Comparison of ENCODE assay signal across 13 mouse cellular contexts in the genomic region with DNA sequence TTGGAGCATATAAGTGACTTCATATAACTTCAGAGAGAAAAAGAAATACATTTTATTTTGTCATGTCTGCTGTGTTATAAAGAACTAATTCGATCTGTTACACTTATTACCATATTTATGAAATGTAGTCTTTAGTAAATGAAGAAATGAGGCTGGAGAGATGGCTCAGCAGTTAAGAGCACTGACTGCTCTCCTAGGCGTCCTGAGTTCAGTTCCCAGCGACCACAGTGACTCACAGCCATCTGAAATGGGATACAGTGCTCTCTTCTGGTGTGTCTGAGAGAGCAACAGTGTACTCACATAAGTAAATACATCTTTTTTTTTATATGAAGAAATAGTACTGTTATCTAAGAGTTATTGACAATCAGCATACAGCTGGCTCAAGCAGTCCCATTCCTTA. TPM values are rescaled to one million over a fixed set of nuclear protein-coding genes. Genes with fewer than 3 reads are reported as not detected.
DNase-seq lines count a peak whose midpoint lies in the region; ATAC-seq and TF ChIP-seq lines count a peak whose summit lies in the region.
"Had no signal": no experiment of that assay in that cellular context is flagged by ENCODE, and none has a peak within 500 bp of the region (broad histone marks: within the 10 kb centered on the region; RNA-seq: fewer than 3 reads in every experiment).

No protein-coding gene starts in this region.

- 76% methylated on average over 3 of the region's 3 CpGs for WGBS in heart, embryonic 12.5 days
- WGBS in liver, embryonic 13.5 days (ENCODE audit: insufficient replicate concordance) = 62% methylated on average over 3 of the region's 3 CpGs
- WGBS in liver, embryonic 14.5 days (ENCODE audit: insufficient replicate concordance) = 51% methylated on average over 3 of the region's 3 CpGs
- 81% methylated on average over 3 of the region's 3 CpGs for WGBS in limb, embryonic 10.5 days

- H3K4me2 ChIP-seq in heart, embryonic 12.5 days = no peak overlapping the region
- no peak overlapping the region for H3K4me2 ChIP-seq in liver, embryonic 13.5 days
- no peak overlapping the region for H3K4me2 ChIP-seq in liver, embryonic 14.5 days (ENCODE audit: low read depth)

- no peak for TF ChIP-seq CTCF in liver, embryonic 14.5 days (IDR thresholded peaks at IDR 0.05; ENCODE audit: low read depth)

- TF ChIP-seq EP300 in liver, embryonic 14.5 days (IDR thresholded peaks at IDR 0.05; ENCODE audit: low read depth) = no peak

- no peak overlapping the region for H3K9ac ChIP-seq in heart, embryonic 12.5 days
- 0 out of 2 replicates have a peak overlapping the region, but pooled peaks have one; percentile 15 for H3K9ac ChIP-seq in liver, embryonic 13.5 days
- H3K9ac ChIP-seq in liver, embryonic 14.5 days (replicated peaks) = no peak overlapping the region
- H3K9ac ChIP-seq: embryonic facial prominence, embryonic 15.5 days; limb, embryonic 13.5 days had no signal

- H3K4me3 ChIP-seq in heart, embryonic 12.5 days = no peak overlapping the region
- no peak overlapping the region for H3K4me3 ChIP-seq in liver, embryonic 13.5 days (replicated peaks)
- H3K4me3 ChIP-seq in liver, embryonic 14.5 days (ENCODE audit: insufficient read depth in 1 of 2, low read depth in 2 of 2, low read length in 2 of 2) = no peak overlapping the region
- H3K4me3 ChIP-seq in limb, embryonic 10.5 days = no peak overlapping the region
- H3K4me3 ChIP-seq: embryonic facial prominence, embryonic 15.5 days had no signal

- ATAC-seq in heart, embryonic 12.5 days (ENCODE audit: insufficient number of reproducible peaks, low FRiP score) = no peak
- ATAC-seq in liver, embryonic 13.5 days (ENCODE audit: low read depth) = no peak
- ATAC-seq in liver, embryonic 14.5 days (ENCODE audit: insufficient read depth) = no peak
- ATAC-seq: forebrain, embryonic 14.5 days had no signal

- no peaks in the 10 kb centered on the region for H3K9me3 ChIP-seq in heart, embryonic 12.5 days (replicated peaks)
- H3K9me3 ChIP-seq in liver, embryonic 13.5 days (replicated peaks) = no peaks in the 10 kb centered on the region
- H3K9me3 ChIP-seq in liver, embryonic 14.5 days (ENCODE audit: control insufficient read depth, low read length) = no peaks in the 10 kb centered on the region
- H3K9me3 ChIP-seq in limb, embryonic 10.5 days (replicated peaks) = no peaks in the 10 kb centered on the region
- H3K9me3 ChIP-seq: embryonic facial prominence, embryonic 15.5 days; limb, embryonic 13.5 days had no signal

- no peaks in the 10 kb centered on the region for H3K36me3 ChIP-seq in heart, embryonic 12.5 days
- no peaks in the 10 kb centered on the region for H3K36me3 ChIP-seq in liver, embryonic 13.5 days
- no peaks in the 10 kb centered on the region for H3K36me3 ChIP-seq in liver, embryonic 14.5 days (replicated peaks; ENCODE audit: control insufficient read depth, insufficient read depth, low read depth)
- no peaks in the 10 kb centered on the region for H3K36me3 ChIP-seq in limb, embryonic 10.5 days
- H3K36me3 ChIP-seq: embryonic facial prominence, embryonic 15.5 days; limb, embryonic 13.5 days had no signal

- intact Hi-C loops in heart, postnatal 25 days (cut with DNase I) = loop anchor here (5.0 kb wide), 1 partner anchor 34 kb away; no protein-coding TSS in a partner anchor

- peak overlapping the region; percentile 77; the same call in 1 of the 2 replicates for H3K27ac ChIP-seq in heart, embryonic 12.5 days (ENCODE audit: poor library complexity, severe bottlenecking)
- peak overlapping the region; percentile 74 for H3K27ac ChIP-seq in liver, embryonic 13.5 days
- peak overlapping the region; percentile 58 for H3K27ac ChIP-seq in liver, embryonic 14.5 days
- no peak overlapping the region for H3K27ac ChIP-seq in limb, embryonic 10.5 days
- H3K27ac ChIP-seq: limb, embryonic 13.5 days had no signal

- DNase-seq in heart, postnatal 25 days (ENCODE audit: low spot score) = no peak
- DNase-seq in liver, embryonic 13.5 days = no peak
- DNase-seq in liver = no peak
- peak; percentile 49 for DNase-seq in A20 (ENCODE audit: low read depth, low spot score)
- no peak for DNase-seq in liver, embryonic 14.5 days (ENCODE audit: low read depth in 3 of 3, low spot score in 3 of 3)
- DNase-seq in limb, embryonic 10.5 days (ENCODE audit: low spot score) = no peak
- DNase-seq: midbrain, embryonic 14.5 days; right cerebral cortex, adult 18-20 months had no signal

- H3K27me3 ChIP-seq in heart, embryonic 12.5 days (replicated peaks) = no peaks in the 10 kb centered on the region
- H3K27me3 ChIP-seq in liver, embryonic 13.5 days = no peaks in the 10 kb centered on the region
- H3K27me3 ChIP-seq in liver, embryonic 14.5 days (ENCODE audit: control insufficient read depth, insufficient read depth, low read length) = no peaks in the 10 kb centered on the region
- H3K27me3 ChIP-seq in limb, embryonic 10.5 days (ENCODE audit: low read depth, poor library complexity, severe bottlenecking) = no peaks in the 10 kb centered on the region
- H3K27me3 ChIP-seq: CH12.LX; embryonic facial prominence, embryonic 15.5 days; limb, embryonic 13.5 days had no signal

- peaks cover 28% of the 10 kb centered on the region for H3K4me1 ChIP-seq in heart, embryonic 12.5 days (replicated peaks)
- H3K4me1 ChIP-seq in liver, embryonic 13.5 days (replicated peaks) = peaks cover 37% of the 10 kb centered on the region
- H3K4me1 ChIP-seq in liver, embryonic 14.5 days (replicated peaks; ENCODE audit: control insufficient read depth in 2 of 2, insufficient read depth in 2 of 2, low read length in 1 of 2) = peaks cover 16 to 23% of the 10 kb centered on the region in 2 experiments
- peaks cover 13% of the 10 kb centered on the region; the same call in 1 of the 2 replicates for H3K4me1 ChIP-seq in limb, embryonic 10.5 days

RNA-seq across cellular contexts. Expression of gene Strn3, which starts 1.7 kb away (rescaled TPM):
- polyA plus RNA-seq in heart, embryonic 12.5 days (2016; fragmentation: Nextera tagmentation; extraction: Ambion mirVana) = 54.8 and 58.6 TPM in 2 replicates
- 100 to 1,000 TPM; 104 to 105 TPM for total RNA-seq in heart, postnatal 25 days (2021)
- 13.4 and 14.5 TPM in 2 replicates for polyA plus RNA-seq in liver, embryonic 13.5 days (2015; fragmentation: Nextera tagmentation; extraction: Ambion mirVana)
- polyA plus RNA-seq in liver, embryonic 14.5 days (2012; rRNA removed) = 8.3 and 14.2 TPM in 2 replicates
- polyA plus RNA-seq in liver, embryonic 14.5 days (2014; fragmentation: Nextera tagmentation; extraction: Ambion mirVana) = 14.9 and 15.5 TPM in 2 replicates
- 31.6 and 41.5 TPM in 2 replicates for polyA plus RNA-seq in limb, embryonic 10.5 days (2016; fragmentation: Nextera tagmentation; extraction: Ambion mirVana)

RNA-seq across cellular contexts. Expression of gene Ap4s1, which starts 2.6 kb away (rescaled TPM):
- 36.3 and 36.6 TPM in 2 replicates for polyA plus RNA-seq in heart, embryonic 12.5 days (2016; fragmentation: Nextera tagmentation; extraction: Ambion mirVana)
- 10 to 100 TPM; 48.8 to 55.6 TPM for total RNA-seq in heart, postnatal 25 days (2021)
- 17.1 and 17.5 TPM in 2 replicates for polyA plus RNA-seq in liver, embryonic 13.5 days (2015; fragmentation: Nextera tagmentation; extraction: Ambion mirVana)
- polyA plus RNA-seq in liver, embryonic 14.5 days (2012; rRNA removed) = 4.6 and 6.4 TPM in 2 replicates
- polyA plus RNA-seq in liver, embryonic 14.5 days (2014; fragmentation: Nextera tagmentation; extraction: Ambion mirVana) = 16.4 and 16.8 TPM in 2 replicates
- polyA plus RNA-seq in limb, embryonic 10.5 days (2016; fragmentation: Nextera tagmentation; extraction: Ambion mirVana) = 29.7 and 33.0 TPM in 2 replicates
